Mouse (Mus musculus) olfactory bulb, adult 2 months (tissue): ENCODE measurements around the gene Nrbp1.

Source experiments
- CTCF ChIP-seq: fragments of 200-500 bp; IDR thresholded peaks from 2 replicates; pipeline ENCODE4 v1.5.1; 2012; ENCODE audit warnings: low read depth, mild to moderate bottlenecking, low read length, moderate library complexity; ENCODE audit not compliant: insufficient read depth
- POLR2A ChIP-seq: fragments of 200-500 bp; IDR thresholded peaks from 2 replicates; pipeline ENCODE4 v1.6.1; 2012; ENCODE audit warnings: mild to moderate bottlenecking, low read depth, low read length, moderate library complexity; ENCODE audit not compliant: insufficient read depth

- TF ChIP-seq POLR2A, result no peak
- TF ChIP-seq CTCF, result no peak
Observed at GRCm38 (mm10) chr5:31273018-31273417, 32.4 kb downstream of the Nrbp1 start.
